Mouse (Mus musculus) bone marrow macrophage, adult 2 months (primary cell): ENCODE data around the gene Pak6. TPM values are rescaled to one million over a fixed set of nuclear protein-coding genes. Genes with fewer than 3 reads are reported as not detected.
A peak's percentile ranks its signal among the peaks of the same experiment; 100 is the strongest.

Experiments
- H3K27ac ChIP-seq: 2 replicates; pipeline ENCODE4 v1.5.1; 2012; ENCODE audit warnings: low read depth, low read length; ENCODE audit not compliant: insufficient read depth
- H3K4me1 ChIP-seq: 2 replicates; pipeline ENCODE4 v1.6.1; 2012; ENCODE audit warnings: low read length; ENCODE audit not compliant: control insufficient read depth, insufficient read depth
- H3K4me3 ChIP-seq: 2 replicates; pipeline ENCODE4 v1.5.1; 2012; ENCODE audit warnings: mild to moderate bottlenecking, low read length, moderate library complexity; ENCODE audit not compliant: insufficient read depth
- CTCF ChIP-seq: IDR thresholded peaks from 2 replicates; pipeline ENCODE4 v1.5.1; 2012; ENCODE audit warnings: low read depth, mild to moderate bottlenecking, low read length, moderate library complexity
- POLR2A ChIP-seq: IDR thresholded peaks from 2 replicates; pipeline ENCODE4 v1.6.1; 2012; ENCODE audit warnings: mild to moderate bottlenecking, low read depth, low read length, borderline replicate concordance
- polyA plus RNA-seq: library from polyadenylated mRNA; stranded (reverse); fragments of >200 nt; gene quantifications from 2 replicates; pipeline ENCODE4 v1.2.4, GENCODE M21; 2012; ENCODE audit not compliant: missing spikeins, insufficient read depth, insufficient read length

The Pak6 gene
- polyA plus RNA-seq, 1 experiment = not detected

DNA sequence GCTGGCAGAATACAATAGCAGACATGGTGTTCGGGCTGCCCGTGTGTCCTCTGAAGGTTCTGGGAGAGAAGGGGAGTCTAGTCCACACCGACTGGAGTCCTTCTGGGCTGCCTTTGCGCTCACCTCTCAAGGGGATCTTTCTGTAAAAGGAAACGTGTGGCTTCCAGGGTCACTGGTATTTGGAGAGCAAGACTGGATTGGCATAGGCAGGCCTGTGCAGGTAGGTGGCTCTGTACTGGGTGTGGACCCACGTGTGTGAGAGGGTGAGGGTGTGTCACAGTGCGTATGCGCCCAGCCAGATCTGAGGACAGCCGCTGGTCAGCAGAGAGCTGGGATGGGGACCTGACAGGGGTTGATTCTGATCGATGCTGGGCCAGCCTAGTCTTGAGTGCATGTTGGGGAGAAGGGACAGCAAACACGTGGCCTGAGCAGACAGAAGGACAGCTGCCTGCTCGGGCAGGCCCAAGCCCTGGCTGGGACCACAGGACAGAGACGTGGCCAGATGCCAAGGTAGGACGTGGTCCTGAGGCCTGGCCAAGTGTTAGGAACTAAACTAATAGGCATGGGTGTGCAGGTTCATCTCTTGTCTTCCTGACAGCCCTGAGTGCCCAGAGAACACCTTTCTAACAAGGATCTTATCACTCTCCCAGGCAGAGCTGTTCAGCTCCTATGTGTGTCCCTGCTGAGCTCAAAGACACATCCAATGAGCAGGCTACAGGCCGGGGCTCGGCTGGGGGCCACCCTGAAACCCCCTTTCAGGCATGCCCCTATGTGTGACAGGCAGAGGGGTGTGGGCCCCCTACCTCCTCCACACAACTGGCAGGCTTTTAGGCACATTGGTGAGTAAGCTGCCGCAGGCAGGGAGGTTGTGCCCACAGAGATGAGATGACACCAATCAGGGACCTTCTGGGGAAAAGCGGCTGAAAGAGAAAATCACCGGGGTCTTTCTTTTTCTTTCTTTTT lies 982 bp downstream of the Pak6 start:
- Histone ChIP-seq H3K27ac (no peak overlapping the region), H3K4me1 (peaks cover 6% of the 10 kb centered on the region), H3K4me3 (peak overlapping the region; percentile 44; the same call in 1 of the 2 replicates)
- TF ChIP-seq CTCF = no peak
- no peak for TF ChIP-seq POLR2A

GRCm38 (mm10) chr2:118664975-118665516 lies 1.9 kb downstream of the Pak6 start:
- TF ChIP-seq POLR2A (no peak), CTCF (no peak)
- Histone ChIP-seq H3K4me3 (no peak overlapping the region), H3K4me1 (no peaks in the 10 kb centered on the region; the same call in 1 of the 2 replicates), H3K27ac (no peak overlapping the region)

DNA sequence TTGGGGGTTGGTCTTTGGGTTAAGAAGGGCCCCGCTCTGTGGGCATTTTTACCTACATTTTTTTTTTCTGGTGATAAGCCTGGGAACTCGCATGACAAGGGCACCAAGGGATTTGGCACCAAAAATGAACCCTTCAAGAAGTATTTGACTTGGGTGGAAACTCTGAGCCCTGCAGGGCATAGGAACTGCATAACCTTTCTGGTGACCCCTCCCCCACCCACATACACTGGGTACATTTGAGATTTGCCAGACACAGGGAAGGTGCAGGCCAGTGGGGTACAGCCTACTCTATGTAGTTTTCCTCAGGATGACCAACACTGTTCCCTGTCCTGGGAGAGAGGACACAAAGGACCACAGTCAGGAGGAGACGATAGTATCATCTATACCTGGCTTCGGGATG lies 2.5 kb downstream of the Pak6 start:
- no peak overlapping the region for H3K4me3 ChIP-seq
- TF ChIP-seq POLR2A (no peak), CTCF (no peak)
- no peak overlapping the region for H3K27ac ChIP-seq
- H3K4me1 ChIP-seq = no peaks in the 10 kb centered on the region

- TF ChIP-seq CTCF = no peak
- TF ChIP-seq POLR2A = no peak
- H3K4me3 ChIP-seq = no peak overlapping the region
- no peaks in the 10 kb centered on the region for H3K4me1 ChIP-seq
- no peak overlapping the region for H3K27ac ChIP-seq
Observed at GRCm38 (mm10) chr2:118667181-118667580, 4.1 kb downstream of the Pak6 start.

- H3K4me1 ChIP-seq = no peaks in the 10 kb centered on the region
Observed at GRCm38 (mm10) chr2:118669245-118669644, 6.1 kb downstream of the Pak6 start.

GRCm38 (mm10) chr2:118669785-118670184 lies 6.7 kb downstream of the Pak6 start:
- no peaks in the 10 kb centered on the region for H3K4me1 ChIP-seq
- no peak overlapping the region for H3K4me3 ChIP-seq
- no peak for TF ChIP-seq POLR2A
- no peak for TF ChIP-seq CTCF
- no peak overlapping the region for H3K27ac ChIP-seq

More at GRCm38 (mm10) chr2:118669245-118669644, 6.1 kb downstream of the Pak6 start:
- no peak overlapping the region for H3K4me3 ChIP-seq
- TF ChIP-seq POLR2A (no peak), CTCF (no peak)
- no peak overlapping the region for H3K27ac ChIP-seq

GRCm38 (mm10) chr2:118671728-118672127 lies 8.6 kb downstream of the Pak6 start:
- H3K27ac ChIP-seq = no peak overlapping the region
- H3K4me3 ChIP-seq = no peak overlapping the region
- H3K4me1 ChIP-seq = no peaks in the 10 kb centered on the region
- no peak for TF ChIP-seq CTCF
- no peak for TF ChIP-seq POLR2A

DNA sequence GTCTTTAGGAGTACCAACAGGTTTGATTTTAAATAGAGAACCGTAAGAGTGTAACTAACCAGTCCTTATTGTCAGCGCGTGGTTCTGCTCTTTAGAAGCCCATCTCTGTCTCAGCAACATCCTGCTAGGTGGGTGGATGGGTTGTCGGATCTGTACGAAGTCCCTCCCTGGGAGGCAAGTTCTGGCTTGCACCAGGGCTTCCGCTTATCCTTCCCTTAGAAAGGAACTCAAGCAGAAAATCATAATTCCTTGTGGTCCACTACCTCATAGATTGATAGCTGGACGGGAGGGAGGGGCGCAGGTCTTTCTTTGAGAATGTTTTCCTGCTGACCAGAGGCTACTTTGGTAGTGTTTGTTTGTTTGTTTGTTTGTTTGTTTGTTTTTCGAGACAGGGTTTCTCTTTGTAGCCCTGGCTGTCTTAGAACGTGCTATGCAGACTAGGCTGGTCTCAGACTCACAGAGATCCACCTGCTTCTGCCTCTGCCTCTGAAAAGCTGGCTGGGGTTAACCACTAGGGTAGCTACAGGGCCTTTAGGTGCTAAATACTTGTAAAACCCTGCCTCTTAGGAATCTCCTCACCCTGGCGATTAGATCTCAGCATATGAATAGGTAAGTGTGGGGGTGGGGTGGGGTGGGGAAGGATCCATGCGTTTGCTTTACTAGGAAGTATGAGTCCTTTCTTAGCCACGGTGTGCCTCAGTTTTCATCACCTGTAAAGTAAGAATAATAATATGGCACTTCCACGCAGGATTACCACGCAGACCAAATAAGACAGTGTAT lies 10.8 kb downstream of the Pak6 start:
- Histone ChIP-seq H3K4me3 (no peak overlapping the region), H3K27ac (no peak overlapping the region), H3K4me1 (no peaks in the 10 kb centered on the region)
- TF ChIP-seq POLR2A = no peak
- no peak for TF ChIP-seq CTCF

DNA sequence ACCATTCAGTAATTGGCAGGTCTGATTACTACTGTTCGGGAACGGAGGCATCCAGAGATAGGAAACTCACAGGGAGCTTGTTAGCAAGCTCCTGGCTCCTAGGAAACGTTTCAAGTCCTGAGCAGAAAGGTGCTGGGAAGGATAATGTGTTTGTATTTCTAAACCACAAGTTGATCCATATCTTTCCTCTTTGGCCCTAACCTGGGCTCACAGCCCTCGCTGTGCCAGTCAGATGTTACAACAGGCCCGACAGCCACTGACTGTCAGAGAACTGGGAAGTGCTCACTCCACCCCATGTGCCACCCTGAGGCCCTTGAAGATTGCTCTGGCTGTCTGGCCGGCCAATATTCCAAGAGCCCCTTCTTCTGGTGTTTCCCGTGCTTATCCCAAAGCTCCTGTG lies 11.4 kb downstream of the Pak6 start:
- no peak overlapping the region for H3K4me3 ChIP-seq
- no peak overlapping the region for H3K27ac ChIP-seq
- H3K4me1 ChIP-seq = no peaks in the 10 kb centered on the region
- TF ChIP-seq CTCF = no peak
